Mouse (Mus musculus) layer of hippocampus, adult 9-11 months (tissue): ENCODE results near the gene Tnfrsf9.

Experiments used
- DNase-seq: peaks from one replicate; pipeline ENCODE4 v3.0.0; 2022

The Tnfrsf9 gene

DNA sequence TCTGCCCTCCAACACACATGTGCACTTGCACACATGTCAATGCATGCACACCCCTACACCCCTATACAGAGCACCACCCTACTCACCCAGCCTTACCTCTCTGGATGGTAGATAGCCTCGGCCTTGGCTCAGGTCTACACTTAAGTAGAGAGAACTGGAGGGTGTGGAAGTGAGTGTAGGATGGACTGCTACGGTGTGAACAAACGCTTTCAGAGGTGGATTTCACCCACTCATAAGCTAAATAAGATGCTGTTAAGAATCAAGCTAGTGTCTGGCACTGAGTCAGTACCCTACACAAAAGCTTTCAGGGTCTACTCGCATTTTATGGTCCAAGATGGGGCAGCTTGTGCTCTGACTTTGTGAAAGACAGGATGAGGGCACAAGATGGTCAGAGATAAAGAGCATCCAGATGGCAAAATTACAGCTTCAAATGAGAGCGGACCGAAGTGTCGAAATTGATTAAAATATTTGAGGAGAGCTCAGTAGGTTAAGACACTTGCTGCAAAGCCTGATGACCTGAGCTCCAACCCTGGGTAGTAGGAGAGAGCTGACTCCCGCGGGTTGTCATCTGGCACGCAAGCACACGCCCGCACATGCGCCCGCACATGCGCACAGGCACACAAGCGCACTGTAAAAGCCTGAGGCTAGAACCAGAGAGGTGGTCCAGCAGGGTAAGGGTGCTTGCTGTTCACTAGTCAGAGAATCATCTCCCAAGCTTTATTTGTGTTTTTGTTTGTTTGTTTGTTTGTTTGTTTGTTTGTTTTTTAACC is 23.1 kb downstream of the Tnfrsf9 start:
- peak; percentile 47 for DNase-seq

DNA sequence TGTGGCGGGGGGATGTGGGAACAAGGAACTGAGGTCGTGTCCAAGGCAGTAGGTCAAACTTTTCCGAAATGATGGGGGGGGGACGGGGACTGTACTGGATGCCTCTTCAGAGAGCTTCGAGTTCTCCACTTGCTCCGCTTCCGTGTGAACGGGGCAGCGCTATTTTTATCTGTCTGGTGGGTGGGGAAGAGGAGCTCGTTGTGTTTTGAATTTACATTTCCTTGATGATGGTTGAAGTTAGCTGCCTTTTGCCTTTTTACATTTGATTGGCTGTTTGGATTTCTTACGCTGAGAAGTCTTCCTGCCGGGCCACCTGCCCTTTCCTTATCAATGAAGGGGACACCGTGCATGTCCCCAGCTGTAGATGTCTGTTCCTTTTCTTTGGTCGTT is 23.7 kb downstream of the Tnfrsf9 start:
- no peak for DNase-seq

DNA sequence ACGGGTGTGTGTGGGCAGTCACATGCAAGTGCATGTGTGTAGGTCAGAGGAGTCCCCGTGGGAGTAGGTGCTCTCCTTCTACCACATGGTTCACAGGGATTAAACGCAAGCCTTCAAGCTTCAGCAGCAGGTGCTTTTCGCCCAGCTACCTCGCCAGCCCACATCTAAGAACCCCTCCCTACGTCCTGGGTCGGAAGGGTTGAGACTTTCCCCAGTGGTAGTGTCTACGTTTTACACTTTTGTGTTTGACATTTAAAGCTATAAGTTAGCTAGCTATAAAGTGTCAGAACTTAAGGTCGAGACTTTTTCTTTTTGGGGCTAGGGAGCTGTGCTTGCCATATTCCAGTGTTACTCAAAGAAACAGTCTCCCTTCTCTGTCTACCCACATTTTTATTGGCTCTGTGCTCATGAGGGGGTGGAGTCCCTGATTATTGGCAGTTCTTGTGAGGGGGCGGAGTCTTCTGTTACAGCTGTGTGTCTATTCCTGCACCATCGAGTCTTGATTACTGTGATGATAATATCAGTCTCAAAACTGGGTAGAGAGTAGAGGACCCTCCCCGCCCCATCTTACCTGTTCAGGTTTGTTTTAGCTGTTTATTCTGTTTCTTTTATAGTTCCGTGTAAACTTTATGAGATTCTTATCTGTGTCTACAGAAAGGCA is 25.8 kb downstream of the Tnfrsf9 start:
- no peak for DNase-seq

DNA sequence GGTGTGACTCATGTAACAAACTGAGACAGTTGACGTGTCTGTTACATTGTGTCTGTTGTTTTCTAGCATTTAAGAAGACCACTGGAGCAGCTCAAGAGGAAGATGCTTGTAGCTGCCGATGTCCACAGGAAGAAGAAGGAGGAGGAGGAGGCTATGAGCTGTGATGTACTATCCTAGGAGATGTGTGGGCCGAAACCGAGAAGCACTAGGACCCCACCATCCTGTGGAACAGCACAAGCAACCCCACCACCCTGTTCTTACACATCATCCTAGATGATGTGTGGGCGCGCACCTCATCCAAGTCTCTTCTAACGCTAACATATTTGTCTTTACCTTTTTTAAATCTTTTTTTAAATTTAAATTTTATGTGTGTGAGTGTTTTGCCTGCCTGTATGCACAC is 30.3 kb downstream of the Tnfrsf9 start:
- DNase-seq, result no peak

DNA sequence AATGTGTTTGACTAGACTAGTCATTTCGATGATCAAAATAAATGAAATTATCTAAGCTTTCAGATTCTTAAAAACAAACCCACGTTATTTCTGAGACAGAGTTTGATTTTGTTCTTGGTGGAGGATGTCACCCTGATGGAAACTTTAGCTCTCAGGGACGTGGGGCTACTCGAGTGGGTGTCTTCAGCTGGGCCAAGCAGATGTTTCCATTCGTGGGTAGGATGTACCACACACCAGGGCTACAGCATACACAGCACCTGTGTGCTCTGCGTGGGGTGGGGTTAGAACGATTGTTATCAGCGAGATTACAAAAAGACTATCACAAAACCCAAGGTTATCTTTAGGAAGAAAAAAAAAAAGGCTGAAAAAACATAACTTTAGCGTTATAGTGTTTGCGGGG is 36.6 kb downstream of the Tnfrsf9 start:
- DNase-seq, result no peak

DNA sequence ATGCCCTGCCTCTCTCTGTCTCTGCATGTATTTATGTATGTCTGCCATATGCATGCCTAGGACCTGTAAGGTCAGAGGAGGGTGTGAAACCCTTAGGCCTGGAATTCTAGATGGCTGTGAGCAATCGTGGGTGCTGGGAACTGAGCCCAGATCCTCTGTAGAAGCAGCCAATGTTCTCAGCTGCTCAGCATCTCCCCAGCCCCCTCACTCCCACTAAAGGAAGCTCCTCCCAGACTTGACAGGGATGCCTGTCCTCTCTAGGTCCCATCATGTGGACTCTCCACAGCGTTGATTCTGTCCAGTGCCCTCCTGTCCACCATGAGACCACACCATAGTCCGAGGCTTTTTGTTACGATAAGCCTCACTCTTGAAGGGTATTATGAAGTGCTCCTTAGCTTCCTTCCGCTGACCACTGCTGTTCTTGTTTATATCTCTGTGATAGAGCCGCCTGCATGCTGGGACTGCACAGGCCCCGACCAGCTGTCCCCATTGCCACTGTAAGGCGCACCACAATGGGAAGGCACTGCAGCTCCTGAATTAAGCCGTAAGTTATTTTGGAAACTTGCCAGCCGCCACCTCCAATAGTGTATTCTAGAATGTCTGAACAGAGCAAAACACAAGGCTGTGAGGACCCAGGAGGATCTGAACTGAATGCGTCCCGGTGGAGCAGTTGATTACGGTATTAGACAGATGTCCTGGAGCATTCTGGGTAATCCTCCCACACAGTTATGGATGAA is 42.2 kb downstream of the Tnfrsf9 start:
- peak; percentile 69 for DNase-seq

DNA sequence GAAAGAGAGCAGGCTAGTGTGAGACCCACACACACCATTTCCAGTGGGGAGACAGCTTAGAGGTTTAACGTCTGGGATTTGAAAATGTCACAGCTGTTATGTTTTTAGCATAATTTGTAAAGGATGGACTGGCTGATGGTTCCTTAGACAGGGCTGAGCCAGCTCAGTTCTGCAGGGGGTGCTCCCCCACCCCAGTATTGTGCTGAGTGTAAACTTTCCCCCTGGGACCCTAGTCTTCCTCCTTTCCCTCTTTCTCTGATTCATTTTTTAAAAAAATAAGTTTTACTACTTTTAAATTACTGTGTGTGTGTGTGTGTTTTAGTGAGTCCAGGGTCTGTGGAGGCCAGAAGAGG is 42.7 kb downstream of the Tnfrsf9 start:
- no peak for DNase-seq

DNA sequence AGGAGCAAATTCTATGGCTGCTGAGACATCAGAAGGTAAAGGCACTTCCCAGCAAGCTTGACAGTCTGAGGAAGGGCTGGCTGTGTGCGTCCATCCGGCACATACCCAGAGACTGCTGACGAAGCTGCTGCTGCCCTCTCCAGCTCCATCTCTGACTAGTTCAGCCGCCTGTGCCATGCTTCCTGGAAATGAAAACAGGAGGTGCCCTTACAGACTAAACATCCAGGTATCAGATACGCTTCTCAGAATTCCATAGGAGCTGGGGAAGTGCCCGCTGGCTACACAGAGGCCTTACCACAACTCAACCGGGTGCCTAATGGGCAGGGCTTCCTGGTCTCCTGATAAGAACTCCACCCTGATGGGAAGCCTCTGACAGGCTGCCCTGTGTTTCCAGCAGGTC is 44.2 kb downstream of the Tnfrsf9 start:
- no peak for DNase-seq

DNA sequence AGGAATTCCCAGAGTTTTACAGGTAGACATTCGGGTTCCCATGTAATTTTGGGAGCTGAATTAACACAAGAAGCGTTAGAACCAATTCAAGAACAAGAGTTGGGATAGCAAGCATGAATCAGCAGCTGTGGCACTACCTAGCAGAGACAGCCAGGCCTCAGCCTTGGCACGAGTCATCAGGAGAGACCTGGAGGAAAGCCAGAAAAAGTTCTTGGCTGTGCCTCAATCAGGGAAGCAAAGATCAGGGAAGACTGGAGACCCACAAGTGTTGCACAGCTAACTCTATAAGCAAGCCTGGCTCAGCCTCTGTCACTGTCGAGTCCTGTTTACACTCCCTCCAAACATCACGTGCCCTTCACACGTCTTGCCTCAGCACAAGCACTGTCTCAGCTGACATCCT is 47.9 kb downstream of the Tnfrsf9 start:
- DNase-seq, result no peak

DNA sequence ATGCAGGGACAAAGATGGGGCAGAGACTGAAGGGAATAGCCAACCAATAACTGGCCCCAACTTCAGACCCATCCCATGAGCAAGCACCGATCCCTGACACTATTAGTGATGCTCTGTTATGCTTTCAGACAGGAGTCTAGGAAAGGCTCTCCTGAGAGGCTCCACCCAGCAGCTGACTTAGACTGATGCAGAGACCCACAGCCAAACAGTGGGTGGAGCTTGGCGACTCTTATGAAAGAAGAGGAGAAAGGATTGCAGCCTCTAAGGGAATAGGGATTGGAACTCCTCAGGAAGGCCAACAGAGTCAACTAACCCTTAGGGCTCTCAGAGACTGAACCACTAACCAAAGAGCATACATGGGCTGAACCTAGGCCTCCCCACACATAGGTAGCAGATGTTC is 49.3 kb downstream of the Tnfrsf9 start:
- no peak for DNase-seq

DNA sequence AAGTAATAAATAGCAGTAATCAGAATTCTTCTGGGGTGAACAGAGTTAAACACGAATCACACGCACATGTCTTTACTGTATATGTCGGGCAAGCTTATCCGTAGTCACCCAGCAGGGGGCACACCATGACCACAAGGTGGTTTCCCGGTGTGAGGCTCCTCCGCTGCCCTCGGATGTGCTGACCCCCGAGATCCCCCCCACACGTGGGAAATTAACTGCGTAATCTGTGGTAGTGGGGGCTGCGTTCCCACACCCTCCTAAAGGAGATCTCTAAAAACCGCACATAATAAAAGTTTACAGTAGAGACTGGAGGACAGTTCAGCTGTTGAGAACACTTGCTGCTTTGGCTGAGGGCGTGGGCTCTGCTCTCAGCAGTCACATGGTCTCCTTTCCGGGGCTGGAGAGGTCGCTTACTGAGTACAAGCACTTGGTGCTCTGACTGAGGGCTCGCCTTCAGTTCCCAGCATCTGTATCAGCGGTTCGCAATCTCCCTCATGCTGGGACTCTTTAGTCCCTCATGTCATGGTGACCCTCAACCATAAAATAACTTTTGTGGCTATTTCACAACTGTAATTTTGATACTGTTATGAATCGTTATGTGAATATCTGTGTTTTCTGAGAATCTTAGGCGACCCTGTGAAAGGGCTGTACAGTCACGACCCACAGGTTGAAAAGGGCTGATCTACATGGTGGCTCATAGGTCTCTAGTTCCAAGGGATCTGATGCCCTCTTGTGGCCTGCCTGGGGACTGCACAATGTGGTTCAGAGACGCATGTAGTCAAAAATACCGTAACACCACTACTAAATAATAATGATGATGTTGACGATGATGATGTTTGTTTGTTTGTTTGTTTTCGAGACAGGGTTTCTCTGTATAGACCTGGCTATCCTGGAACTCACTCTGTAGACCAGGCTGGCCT is 50.5 kb downstream of the Tnfrsf9 start:
- DNase-seq, result peak; percentile 81

DNA sequence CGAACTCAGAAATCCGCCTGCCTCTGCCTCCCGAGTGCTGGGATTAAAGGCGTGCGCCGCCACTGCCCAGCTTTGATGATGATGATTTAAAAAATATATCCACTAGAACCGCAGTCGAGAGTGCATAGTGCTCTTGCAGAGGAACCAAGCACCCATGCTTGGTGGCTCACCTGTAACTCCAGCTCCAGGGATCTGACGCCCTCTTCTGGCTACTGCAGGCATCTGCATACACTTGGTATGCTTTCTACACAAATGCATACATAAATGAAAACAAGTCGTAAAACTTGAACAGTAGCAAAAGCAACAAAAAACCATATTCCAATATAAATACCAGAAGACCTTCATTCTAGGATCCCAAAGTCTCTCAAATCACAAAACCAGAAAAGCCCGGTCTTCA is 51.2 kb downstream of the Tnfrsf9 start:
- no peak for DNase-seq

DNA sequence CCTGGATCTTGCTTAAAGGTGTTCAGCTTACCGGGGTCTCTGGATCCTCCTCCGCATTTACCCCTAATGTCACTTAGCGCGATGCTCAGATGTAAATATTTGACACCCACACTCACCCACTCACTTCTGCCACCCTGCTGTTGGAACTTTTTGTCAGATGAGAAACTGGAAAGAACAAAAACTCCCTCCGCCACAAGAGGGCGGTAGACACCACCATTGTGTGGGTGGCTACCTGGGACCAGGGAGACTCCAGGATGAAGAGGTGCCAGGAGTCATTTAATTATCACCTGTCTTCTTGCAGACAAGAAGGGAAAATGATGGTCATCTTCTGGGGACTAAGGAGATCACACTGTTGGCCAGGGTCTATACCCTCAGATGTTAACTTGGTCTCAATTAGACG is 52.2 kb downstream of the Tnfrsf9 start:
- peak; percentile 71 for DNase-seq

DNA sequence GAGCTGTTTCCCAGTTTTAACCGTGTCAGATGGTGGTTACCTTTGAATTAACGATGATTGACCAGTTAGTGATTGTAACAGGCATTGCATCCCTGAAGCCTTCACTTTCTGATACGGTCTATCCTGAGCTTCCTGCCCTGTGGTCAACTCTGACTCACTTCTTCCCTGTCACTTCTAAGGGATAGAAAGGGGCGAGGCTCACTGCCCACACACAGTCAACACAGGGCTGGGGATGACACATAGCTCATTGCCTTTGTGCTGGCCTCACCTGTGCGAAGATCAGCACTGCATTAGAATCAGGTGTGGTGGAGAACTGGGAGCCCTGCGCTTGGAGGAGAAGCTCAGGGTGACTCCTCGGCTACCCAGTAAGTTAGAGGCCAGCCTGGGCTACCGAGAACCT is 54.6 kb downstream of the Tnfrsf9 start:
- DNase-seq, result no peak

DNA sequence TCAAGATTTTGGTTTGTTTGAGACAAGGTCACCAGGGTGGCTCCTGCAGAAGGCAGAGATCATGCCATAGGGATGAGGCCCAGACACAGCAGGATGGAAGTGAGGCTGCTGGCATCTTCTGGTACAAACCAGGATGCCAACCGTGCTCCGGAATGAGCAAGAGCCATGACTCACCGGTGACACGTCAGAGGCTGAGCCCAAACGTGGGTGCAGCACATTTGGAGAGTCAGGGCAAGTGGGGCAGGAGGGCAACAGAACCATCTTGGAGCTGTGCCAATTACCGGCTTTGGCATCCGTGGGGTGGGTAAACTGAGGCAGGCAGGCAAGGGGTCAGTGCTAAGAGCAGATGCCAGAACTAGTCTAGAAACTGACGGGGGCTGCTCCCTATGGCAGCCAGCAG is 58.9 kb downstream of the Tnfrsf9 start:
- DNase-seq, result peak; percentile 25

DNA sequence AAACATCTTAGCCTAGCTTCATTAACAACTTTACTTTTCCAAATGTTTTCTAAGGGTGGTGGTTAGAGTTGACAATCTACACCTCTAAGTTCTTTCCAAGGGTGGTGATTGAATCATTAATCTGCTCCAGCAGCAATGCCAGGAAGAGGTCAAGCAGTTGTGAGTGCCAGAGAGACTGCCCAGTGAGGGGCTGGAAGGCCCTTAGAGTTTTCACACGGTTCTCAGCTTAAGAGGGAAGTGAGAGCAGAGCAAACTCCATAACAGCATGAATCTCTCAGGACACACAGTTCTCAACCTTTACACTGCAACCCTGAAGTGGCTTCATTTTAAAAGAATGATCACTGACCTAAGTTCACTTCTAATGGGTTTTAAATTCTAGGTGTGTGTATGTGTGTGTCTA is 60.8 kb downstream of the Tnfrsf9 start:
- no peak for DNase-seq

DNA sequence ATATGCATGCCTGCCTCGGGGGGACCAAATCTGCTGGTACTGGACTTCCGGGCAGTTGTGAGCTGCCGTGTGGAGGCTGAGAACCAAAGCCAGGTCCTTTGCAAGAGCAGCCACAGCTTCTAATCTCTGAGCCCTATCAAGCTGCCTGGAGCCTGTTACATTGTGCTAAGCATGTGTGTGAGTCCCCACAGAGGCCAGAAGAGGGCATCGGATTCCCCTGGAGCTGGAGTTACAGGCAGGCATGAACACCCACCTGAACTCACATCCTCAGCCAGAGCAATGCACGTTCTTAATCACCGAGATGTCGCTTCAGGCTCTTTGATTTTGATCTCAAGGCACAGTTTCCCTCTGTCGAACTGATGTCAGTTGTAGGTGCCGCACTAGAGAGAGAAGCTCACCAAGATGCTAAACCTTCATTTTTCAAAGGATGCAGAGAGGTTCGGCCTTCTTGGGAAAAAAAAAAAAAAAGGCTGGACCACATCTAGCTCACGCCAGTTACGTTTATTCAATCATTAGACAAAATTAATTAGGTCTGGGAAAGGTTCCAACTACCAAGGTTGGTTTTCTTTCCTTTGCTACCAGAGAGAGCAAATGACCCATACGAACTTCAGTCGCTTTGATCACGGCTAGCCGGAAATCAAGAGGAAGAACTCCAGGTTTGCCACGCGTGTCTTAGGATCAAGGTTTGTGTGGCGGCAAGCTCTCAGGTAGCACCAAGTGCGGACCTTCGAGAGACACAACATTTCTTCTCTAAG is 64.0 kb downstream of the Tnfrsf9 start:
- no peak for DNase-seq

DNA sequence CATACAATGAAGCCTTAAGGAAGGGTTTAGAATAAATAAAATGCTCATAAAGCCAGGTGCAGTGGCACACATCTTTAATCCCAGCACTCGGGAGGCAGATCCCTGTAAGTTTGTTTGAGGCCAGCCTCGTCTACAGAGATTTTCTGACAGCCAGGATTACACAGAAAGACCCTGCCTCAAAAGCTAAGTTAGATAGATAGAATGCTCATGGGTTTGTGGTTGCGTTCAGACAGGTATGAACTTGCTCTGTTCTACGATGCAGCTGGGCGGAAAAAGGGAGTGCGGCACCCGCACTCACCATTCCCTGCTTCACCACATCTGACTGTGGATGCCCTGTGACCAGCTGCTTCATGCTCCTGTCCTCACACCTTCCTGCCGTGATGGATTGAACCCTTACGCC is 65.1 kb downstream of the Tnfrsf9 start:
- DNase-seq, result no peak

DNA sequence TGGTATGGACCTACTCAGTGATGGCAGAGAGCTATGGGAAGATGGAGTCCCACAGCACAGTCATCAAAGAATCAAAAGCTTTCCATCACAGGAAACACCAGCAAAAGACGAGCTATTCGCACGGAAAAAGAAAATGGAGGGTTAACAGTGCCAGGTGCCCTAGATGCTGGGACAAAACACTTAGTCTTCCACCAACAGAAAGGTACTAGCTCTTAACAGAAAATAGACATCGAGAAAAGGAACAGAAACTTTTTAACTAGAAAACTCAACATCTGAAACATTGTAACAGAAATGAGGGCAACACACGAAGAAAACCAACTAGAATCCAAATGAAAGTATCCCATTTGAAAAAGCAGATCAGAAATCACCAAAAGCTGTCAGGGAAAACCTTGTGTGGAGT is 65.8 kb downstream of the Tnfrsf9 start:
- no peak for DNase-seq

DNA sequence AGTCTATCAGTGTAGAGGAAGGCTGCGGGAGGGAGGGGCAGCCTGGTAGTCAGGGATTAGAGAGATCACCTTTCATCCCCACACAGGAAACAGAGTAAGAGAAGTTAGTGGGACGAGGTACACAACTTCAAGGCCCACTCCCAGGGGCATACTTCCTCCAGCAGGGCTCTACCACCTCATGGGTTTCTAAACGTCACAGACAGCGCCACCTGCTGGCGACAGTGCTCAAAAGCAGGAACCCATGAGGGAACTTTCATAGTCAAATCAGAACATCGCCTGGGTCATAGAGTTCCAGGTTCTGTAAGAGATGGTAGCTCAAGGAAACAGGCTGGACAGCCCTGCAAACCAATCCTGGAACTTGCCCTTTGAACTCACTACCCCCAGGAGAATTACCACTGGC is 75.8 kb downstream of the Tnfrsf9 start:
- no peak for DNase-seq
